Mouse (Mus musculus): ENCODE results near the gene Scaf11. TPM values are rescaled to one million over a fixed set of nuclear protein-coding genes. Genes with fewer than 3 reads are reported as not detected.
"Not testable (repeated sequence)": the region's sequence is repeated elsewhere in the genome, so short reads cannot be mapped to it uniquely, and the experiment has no call there.

Gene Scaf11
- polyA plus RNA-seq, 1 experiment from 2014 or later, result 61.8 TPM

GRCm38 (mm10) chr15:96456651-96457337 is 3.8 kb downstream of the Scaf11 start:
- Histone ChIP-seq H3K4me2 (ENCODE audit: low read length) (no peak overlapping the region), H3K9me3 (ENCODE audit: control insufficient read depth, low read length) (no peaks in the 10 kb centered on the region), H3K4me3 (ENCODE audit: control insufficient read depth in 1 of 2, insufficient read depth in 1 of 2, low read depth in 1 of 2, low read length in 2 of 2) (no peak overlapping the region), H3K36me3 (ENCODE audit: control insufficient read depth, insufficient read depth, low read length) (peaks cover 17% of the 10 kb centered on the region), H3K27me3 (ENCODE audit: control insufficient read depth, insufficient read depth, low read length) (no peaks in the 10 kb centered on the region), H3K9ac (ENCODE audit: low read length) (no peak overlapping the region), H3K27ac (replicated peaks in 1 of 2; ENCODE audit: control insufficient read depth in 1 of 2, insufficient read depth in 1 of 2, low read depth in 2 of 2, low read length in 2 of 2) (0 out of 4 replicates have a peak overlapping the region, but pooled peaks of 1 of the 2 experiments have one; percentile 6), H3K4me1 (ENCODE audit: control insufficient read depth in 2 of 2, insufficient read depth in 2 of 2, low read length in 2 of 2) (peaks cover 2 to 43% of the 10 kb centered on the region in 2 experiments; a peak in 2 of 4 replicates)
- no peak for ATAC-seq (ENCODE audit: insufficient number of reproducible peaks, insufficient read depth, low FRiP score, low read depth)
- 86% methylated on average over 5 of the region's 5 CpGs for WGBS

GRCm38 (mm10) chr15:96455595-96456214 is 4.9 kb downstream of the Scaf11 start:
- ATAC-seq (ENCODE audit: insufficient number of reproducible peaks, insufficient read depth, low FRiP score, low read depth), result no peak
- peaks cover 26% of the 10 kb centered on the region for H3K36me3 ChIP-seq (ENCODE audit: control insufficient read depth, insufficient read depth, low read length)
- peaks cover 2 to 41% of the 10 kb centered on the region in 2 experiments; a peak in 2 of 4 replicates for H3K4me1 ChIP-seq (ENCODE audit: control insufficient read depth in 2 of 2, insufficient read depth in 2 of 2, low read length in 2 of 2)
- H3K9ac ChIP-seq (ENCODE audit: low read length), result 0 out of 2 replicates have a peak overlapping the region, but pooled peaks have one; percentile 1
- H3K9me3 ChIP-seq (ENCODE audit: control insufficient read depth, low read length), result no peaks in the 10 kb centered on the region
- no peak overlapping the region for H3K4me3 ChIP-seq (ENCODE audit: control insufficient read depth in 1 of 2, insufficient read depth in 1 of 2, low read depth in 1 of 2, low read length in 2 of 2)
- no peak overlapping the region for H3K4me2 ChIP-seq (ENCODE audit: low read length)
- no peaks in the 10 kb centered on the region for H3K27me3 ChIP-seq (ENCODE audit: control insufficient read depth, insufficient read depth, low read length)
- WGBS, result 57% methylated on average over 4 of the region's 4 CpGs
- no peak overlapping the region for H3K27ac ChIP-seq (replicated peaks in 1 of 2; ENCODE audit: control insufficient read depth in 1 of 2, insufficient read depth in 1 of 2, low read depth in 2 of 2, low read length in 2 of 2)

GRCm38 (mm10) chr15:96453346-96453745 is 7.3 kb downstream of the Scaf11 start:
- 86% methylated on average over 1 of the region's 1 CpGs for WGBS
- Histone ChIP-seq H3K4me1 (ENCODE audit: control insufficient read depth in 2 of 2, insufficient read depth in 2 of 2, low read length in 2 of 2) (peaks cover 0 to 31% of the 10 kb centered on the region in 2 experiments; a peak in 2 of 4 replicates), H3K27me3 (ENCODE audit: control insufficient read depth, insufficient read depth, low read length) (no peaks in the 10 kb centered on the region), H3K9ac (ENCODE audit: low read length) (no peak overlapping the region), H3K4me2 (ENCODE audit: low read length) (no peak overlapping the region), H3K27ac (replicated peaks in 1 of 2; ENCODE audit: control insufficient read depth in 1 of 2, insufficient read depth in 1 of 2, low read depth in 2 of 2, low read length in 2 of 2) (no peak overlapping the region), H3K4me3 (ENCODE audit: control insufficient read depth in 1 of 2, insufficient read depth in 1 of 2, low read depth in 1 of 2, low read length in 2 of 2) (no peak overlapping the region), H3K36me3 (ENCODE audit: control insufficient read depth, insufficient read depth, low read length) (peaks cover 36% of the 10 kb centered on the region), H3K9me3 (ENCODE audit: control insufficient read depth, low read length) (no peaks in the 10 kb centered on the region)
- ATAC-seq (ENCODE audit: insufficient number of reproducible peaks, insufficient read depth, low FRiP score, low read depth), result no peak

- H3K4me2 ChIP-seq (ENCODE audit: low read length), result no peak overlapping the region
- H3K27ac ChIP-seq (replicated peaks in 1 of 2; ENCODE audit: control insufficient read depth in 1 of 2, insufficient read depth in 1 of 2, low read depth in 2 of 2, low read length in 2 of 2), result no peak overlapping the region
- H3K4me1 ChIP-seq (ENCODE audit: control insufficient read depth in 2 of 2, insufficient read depth in 2 of 2, low read length in 2 of 2), result no peaks in the 10 kb centered on the region
- peak; percentile 31; the same call in 1 of the 2 replicates for ATAC-seq (ENCODE audit: insufficient number of reproducible peaks, insufficient read depth, low FRiP score, low read depth)
- peaks cover 53% of the 10 kb centered on the region for H3K36me3 ChIP-seq (ENCODE audit: control insufficient read depth, insufficient read depth, low read length)
- H3K27me3 ChIP-seq (ENCODE audit: control insufficient read depth, insufficient read depth, low read length), result no peaks in the 10 kb centered on the region
- H3K4me3 ChIP-seq (ENCODE audit: control insufficient read depth in 1 of 2, insufficient read depth in 1 of 2, low read depth in 1 of 2, low read length in 2 of 2), result no peak overlapping the region
- no peak overlapping the region for H3K9ac ChIP-seq (ENCODE audit: low read length)
- WGBS, result 81% methylated on average over 7 of the region's 7 CpGs
- no peaks in the 10 kb centered on the region for H3K9me3 ChIP-seq (ENCODE audit: control insufficient read depth, low read length)
Observed at GRCm38 (mm10) chr15:96448656-96449299, 11.9 kb downstream of the Scaf11 start.

GRCm38 (mm10) chr15:96446785-96447184 is 13.9 kb downstream of the Scaf11 start:
- peaks cover 62% of the 10 kb centered on the region for H3K36me3 ChIP-seq (ENCODE audit: control insufficient read depth, insufficient read depth, low read length)
- no peak overlapping the region for H3K27ac ChIP-seq (replicated peaks in 1 of 2; ENCODE audit: control insufficient read depth in 1 of 2, insufficient read depth in 1 of 2, low read depth in 2 of 2, low read length in 2 of 2)
- H3K27me3 ChIP-seq (ENCODE audit: control insufficient read depth, insufficient read depth, low read length), result no peaks in the 10 kb centered on the region
- no peaks in the 10 kb centered on the region for H3K9me3 ChIP-seq (ENCODE audit: control insufficient read depth, low read length)
- 87% methylated on average over 10 of the region's 10 CpGs for WGBS
- H3K9ac ChIP-seq (ENCODE audit: low read length), result no peak overlapping the region
- ATAC-seq (ENCODE audit: insufficient number of reproducible peaks, insufficient read depth, low FRiP score, low read depth), result no peak
- no peaks in the 10 kb centered on the region for H3K4me1 ChIP-seq (ENCODE audit: control insufficient read depth in 2 of 2, insufficient read depth in 2 of 2, low read length in 2 of 2)
- H3K4me2 ChIP-seq (ENCODE audit: low read length), result no peak overlapping the region
- no peak overlapping the region for H3K4me3 ChIP-seq (ENCODE audit: control insufficient read depth in 1 of 2, insufficient read depth in 1 of 2, low read depth in 1 of 2, low read length in 2 of 2)

- WGBS, result 72% methylated on average over 5 of the region's 6 CpGs
- H3K9me3 ChIP-seq (ENCODE audit: control insufficient read depth, low read length); H3K27me3 ChIP-seq (ENCODE audit: control insufficient read depth, insufficient read depth, low read length); H3K4me2 ChIP-seq (ENCODE audit: low read length); H3K9ac ChIP-seq (ENCODE audit: low read length); ATAC-seq (ENCODE audit: insufficient number of reproducible peaks, insufficient read depth, low FRiP score, low read depth); H3K27ac ChIP-seq (replicated peaks in 1 of 2; ENCODE audit: control insufficient read depth in 1 of 2, insufficient read depth in 1 of 2, low read depth in 2 of 2, low read length in 2 of 2); H3K4me1 ChIP-seq (ENCODE audit: control insufficient read depth in 2 of 2, insufficient read depth in 2 of 2, low read length in 2 of 2); H3K4me3 ChIP-seq (ENCODE audit: control insufficient read depth in 1 of 2, insufficient read depth in 1 of 2, low read depth in 1 of 2, low read length in 2 of 2): not testable (repeated sequence)
- H3K36me3 ChIP-seq (ENCODE audit: control insufficient read depth, insufficient read depth, low read length), result peaks cover 45% of the 10 kb centered on the region
Observed at GRCm38 (mm10) chr15:96441480-96441879, 19.2 kb downstream of the Scaf11 start.

GRCm38 (mm10) chr15:96434202-96434601 is 26.4 kb downstream of the Scaf11 start:
- 93% methylated on average over 1 of the region's 1 CpGs for WGBS
- Histone ChIP-seq H3K4me2 (ENCODE audit: low read length) (no peak overlapping the region), H3K27ac (replicated peaks in 1 of 2; ENCODE audit: control insufficient read depth in 1 of 2, insufficient read depth in 1 of 2, low read depth in 2 of 2, low read length in 2 of 2) (no peak overlapping the region), H3K9me3 (ENCODE audit: control insufficient read depth, low read length) (no peaks in the 10 kb centered on the region), H3K36me3 (ENCODE audit: control insufficient read depth, insufficient read depth, low read length) (peaks cover 58% of the 10 kb centered on the region), H3K4me1 (ENCODE audit: control insufficient read depth in 2 of 2, insufficient read depth in 2 of 2, low read length in 2 of 2) (no peaks in the 10 kb centered on the region), H3K9ac (ENCODE audit: low read length) (no peak overlapping the region), H3K27me3 (ENCODE audit: control insufficient read depth, insufficient read depth, low read length) (no peaks in the 10 kb centered on the region), H3K4me3 (ENCODE audit: control insufficient read depth in 1 of 2, insufficient read depth in 1 of 2, low read depth in 1 of 2, low read length in 2 of 2) (no peak overlapping the region)
- ATAC-seq (ENCODE audit: insufficient number of reproducible peaks, insufficient read depth, low FRiP score, low read depth), result no peak

Data from heart, embryonic 14.5 days (tissue).